Mouse (Mus musculus): ENCODE data around the gene Hdac9.
"Not testable (repeated sequence)": the region's sequence is repeated elsewhere in the genome, so short reads cannot be mapped to it uniquely, and the experiment has no call there.

Gene Hdac9

DNA sequence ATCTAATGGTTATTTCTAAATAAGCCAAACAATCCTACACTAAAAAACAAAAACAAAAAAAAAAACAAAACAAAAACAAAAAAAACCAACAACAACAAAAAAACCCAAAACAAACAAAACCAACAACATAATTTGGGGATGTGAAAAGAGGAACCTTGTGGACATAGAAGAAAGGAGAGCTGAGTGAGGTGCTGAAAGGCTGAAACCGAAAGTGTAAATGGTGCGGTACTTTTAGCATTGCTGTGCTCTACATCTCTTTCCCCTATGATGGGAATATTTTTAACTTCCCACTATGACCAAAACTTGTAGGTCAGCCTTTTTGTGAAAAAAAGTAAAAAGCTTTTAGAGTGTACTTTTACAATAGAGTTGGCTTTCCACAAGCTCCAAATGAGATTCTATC lies 774.2 kb downstream of the Hdac9 start:
- in situ Hi-C loops (cut with MboI, MseI), result loop anchor here (10.0 kb wide), 1 partner anchor 832 kb away; no protein-coding TSS in a partner anchor

DNA sequence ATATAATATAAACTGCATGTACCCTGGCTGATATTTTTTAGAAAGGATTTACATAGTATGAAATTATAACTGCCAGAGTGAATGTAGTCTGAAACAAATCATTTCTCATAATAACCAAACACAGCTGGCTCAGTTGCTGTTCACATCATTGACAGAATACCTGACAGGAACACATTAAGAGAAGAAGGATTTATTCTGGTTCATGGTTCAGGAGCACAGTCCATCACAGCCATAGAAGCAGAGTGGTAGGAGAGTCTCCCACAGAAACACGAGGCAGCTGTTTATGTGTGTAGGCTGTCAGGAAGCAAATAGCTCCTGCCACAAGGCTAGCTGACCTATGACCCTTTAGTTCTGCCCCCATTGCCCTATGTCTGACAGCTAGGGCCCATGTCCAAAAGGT lies 803.6 kb downstream of the Hdac9 start:
- in situ Hi-C loops (cut with MboI, MseI), result no loop called here

DNA sequence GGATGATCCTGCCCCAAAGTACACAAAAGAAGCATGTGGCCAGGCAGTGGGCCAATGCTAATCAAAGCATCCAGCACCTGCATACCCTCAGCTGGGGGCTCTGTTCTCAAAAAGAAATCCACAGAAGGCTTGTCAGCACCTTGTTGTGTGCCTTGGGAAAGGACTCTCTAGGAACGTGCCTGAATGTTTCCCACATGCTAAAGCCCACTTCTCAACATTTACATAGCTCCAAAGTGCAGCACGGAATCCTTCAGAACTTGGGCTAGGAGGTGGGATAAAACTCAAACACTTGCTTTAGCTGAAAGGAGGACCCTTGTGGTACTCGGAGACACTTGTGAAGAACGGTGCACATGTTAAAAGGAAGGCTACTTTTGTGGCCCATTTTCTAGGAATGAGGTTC lies 823.9 kb downstream of the Hdac9 start:
- in situ Hi-C loops (cut with MboI, MseI), result no loop called here

DNA sequence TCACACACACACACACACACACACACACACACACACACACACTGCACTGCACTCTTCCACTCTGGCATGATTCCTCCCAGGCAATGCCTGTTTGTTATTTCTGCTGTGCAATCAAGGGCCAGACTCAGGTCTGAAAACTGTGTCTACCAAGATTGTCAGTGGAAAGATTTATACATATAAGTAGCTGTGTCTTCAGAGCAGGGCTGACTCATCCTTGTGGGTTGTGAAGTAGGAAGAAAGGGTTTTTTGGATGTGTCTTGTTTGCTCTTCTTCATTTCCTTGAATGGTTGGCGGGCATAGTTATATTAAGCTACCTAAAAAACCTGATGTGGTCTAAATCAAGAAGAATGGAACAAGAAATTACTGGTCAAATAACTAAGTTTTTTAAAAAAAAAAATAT lies 825.0 kb downstream of the Hdac9 start:
- in situ Hi-C loops (cut with MboI, MseI), result no loop called here

DNA sequence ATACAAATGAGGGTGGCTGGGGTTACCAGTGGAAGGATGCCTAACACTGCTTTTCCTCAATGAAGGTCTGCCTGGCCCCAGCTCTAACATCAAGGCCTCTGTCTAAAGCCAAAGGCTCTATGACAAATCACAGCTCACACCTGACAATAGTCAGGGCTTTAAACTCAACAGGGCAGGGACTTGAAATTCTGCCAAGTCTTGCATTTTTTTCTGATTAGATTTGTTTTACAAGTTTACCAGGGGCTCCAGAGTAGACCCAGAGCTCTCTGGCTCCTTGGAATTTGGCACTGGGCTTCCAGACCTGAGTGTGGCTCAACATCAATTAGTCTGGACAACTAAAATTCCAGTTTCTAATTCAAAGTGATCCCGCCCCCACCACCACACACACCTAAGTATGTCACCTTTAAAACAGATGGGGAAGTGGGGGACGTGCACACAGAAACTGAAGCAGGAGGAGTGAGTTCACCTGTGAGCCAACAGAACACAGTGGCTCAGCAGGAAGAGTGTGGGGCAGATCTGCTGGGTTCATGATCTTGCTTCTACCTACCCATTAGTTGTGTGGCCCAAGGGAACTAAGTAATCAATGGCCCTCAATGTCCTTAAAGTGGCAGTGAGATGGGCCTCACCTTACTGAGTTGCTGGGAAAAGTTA lies 829.5 kb downstream of the Hdac9 start:
- in situ Hi-C loops (cut with MboI, MseI), result no loop called here

DNA sequence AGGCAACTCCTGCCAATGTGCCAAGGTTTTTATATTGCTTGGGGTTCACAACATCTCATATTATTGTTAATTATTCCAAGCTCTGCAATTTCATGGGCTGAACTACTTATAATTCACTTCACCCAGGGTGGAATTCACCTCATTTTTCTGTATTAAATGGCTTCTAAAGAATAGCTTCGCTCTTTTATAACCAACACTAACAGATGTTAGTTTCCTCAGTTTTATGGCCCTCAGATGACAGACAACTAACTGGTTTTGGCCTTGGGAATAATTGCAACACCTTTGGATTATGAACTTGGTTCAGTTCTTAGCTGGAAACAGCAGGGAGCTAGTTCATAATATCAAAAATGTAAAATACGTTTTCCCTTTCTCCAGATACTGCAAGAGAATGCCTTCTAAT lies 839.9 kb downstream of the Hdac9 start:
- in situ Hi-C loops (cut with MboI, MseI), result no loop called here

DNA sequence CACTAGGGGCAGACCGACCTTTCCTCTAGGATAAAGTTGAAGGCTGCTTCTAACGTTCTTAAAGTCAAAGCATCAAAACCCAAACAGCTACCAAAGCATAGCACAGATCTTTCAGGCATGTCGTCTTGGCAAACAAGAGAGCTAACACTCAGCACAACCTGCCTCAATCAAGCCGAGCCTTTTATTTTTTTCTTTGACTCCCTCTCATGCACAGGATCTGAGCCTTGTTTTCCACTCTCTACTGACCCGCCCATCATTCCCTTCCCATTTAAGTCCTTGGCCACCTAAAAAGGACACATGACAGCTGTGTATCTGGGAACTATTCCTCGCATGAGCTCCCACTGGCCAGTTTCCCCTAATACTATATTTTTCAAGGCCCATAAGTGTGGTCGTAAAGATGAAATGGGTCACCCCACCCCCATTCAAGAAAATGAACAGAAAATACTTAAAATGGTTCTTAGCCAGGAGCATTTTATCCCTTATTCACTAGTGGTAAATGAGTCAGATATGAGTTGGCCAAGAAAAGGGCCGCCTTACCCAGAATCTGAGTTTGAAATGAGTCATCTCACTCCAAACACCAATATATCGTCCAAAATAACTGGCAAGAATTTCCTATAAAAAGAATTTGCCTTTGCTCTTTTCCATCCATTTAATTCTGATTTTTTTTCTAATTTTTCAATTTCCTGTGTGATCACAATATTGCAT lies 840.9 kb downstream of the Hdac9 start:
- in situ Hi-C loops (cut with MboI, MseI), result no loop called here

DNA sequence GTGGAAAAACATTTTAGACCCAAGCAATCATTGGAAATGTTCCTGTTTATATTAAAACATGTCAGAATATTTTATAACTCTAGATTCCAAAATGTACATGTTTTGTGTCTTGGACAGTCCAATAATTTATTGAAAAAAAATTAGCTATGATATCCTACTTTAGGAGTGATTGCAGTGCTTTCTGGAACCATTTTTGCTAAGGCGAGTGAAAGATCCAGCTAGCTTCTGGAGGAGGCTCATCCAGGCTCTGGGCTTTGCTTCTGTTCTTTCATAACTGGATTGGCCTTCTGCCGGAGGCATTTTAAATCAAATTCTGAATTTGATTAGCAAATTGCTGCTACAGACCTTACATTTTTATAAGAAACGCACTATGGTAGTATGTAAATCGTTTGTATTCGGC lies 864.4 kb downstream of the Hdac9 start:
- in situ Hi-C loops (cut with MboI, MseI), result no loop called here

DNA sequence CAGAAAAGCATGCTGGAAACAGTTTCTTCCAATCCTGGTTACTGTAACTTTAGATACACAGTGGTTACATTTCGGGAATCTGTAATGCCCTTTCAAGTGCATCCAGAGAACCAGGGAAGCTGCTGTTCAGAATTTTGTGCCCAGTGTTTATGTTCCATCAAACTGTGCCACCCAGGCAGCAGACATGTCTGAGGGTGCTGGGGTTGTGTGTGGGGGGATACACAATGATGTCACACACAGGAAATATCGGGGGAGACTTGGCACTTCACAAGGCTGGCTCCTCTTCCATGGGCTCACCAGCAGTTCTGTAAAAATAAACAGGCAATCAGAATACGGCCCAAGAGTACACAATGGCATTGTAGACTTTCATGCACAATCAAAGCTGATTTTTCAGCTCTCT lies 864.9 kb downstream of the Hdac9 start:
- in situ Hi-C loops (cut with MboI, MseI), result no loop called here

DNA sequence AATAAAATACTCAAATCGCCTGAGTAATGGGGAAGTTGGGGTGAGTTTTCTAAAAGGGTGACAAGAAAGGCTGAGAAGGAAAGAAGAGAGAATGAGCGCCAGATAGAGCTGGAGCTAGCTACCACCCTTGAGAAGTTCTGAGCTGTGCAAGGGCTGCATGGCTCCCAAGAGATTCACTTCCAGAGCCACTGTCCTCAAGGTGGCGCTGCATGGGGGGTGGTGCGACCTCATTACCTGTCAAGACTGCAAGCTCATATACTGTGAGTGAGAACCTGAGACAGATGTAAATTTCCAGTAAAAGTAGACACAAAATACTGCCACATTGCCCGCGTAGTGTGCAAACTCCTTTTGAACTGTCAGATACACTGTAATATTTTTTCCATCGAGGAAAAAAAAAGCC lies 865.8 kb downstream of the Hdac9 start:
- in situ Hi-C loops (cut with MboI, MseI), result no loop called here

DNA sequence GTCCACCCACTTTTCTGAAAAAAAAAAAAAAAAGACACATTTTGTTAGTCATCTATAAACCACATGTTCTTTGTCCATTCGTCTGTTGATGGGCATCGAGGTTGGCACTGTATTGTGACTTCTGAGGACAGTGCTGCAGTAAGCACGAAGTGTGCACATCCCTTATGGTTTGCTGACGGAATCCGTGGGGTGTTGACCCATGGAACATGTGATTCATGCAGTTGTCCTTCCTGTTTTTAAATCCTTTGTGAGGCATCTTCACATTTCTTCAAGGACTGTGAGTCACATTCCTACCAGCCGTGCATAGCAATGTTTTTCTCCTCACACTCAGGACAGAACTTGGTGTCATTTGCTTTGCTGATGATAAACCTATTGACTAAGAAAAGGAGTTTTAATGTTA lies 875.9 kb downstream of the Hdac9 start:
- in situ Hi-C loops (cut with MboI, MseI), result no loop called here

DNA sequence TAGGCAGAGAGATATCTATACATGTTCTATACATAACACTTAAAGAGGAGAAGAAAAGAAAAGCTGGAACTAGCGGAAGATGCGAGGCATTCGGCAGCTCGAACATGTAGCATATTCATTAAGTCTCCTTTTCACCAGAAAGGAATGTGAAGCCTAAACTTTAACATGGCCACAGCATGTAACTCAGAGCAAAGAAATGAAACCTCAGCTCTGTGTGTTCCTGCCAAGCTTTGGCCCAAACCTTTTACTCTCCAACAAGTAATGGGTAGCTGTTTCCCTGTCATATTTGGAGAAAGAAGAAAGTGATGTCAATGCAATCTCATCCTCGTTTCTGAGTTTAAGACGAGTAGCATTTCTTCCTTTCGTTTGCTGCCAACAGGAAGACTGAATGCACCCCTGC lies 876.8 kb downstream of the Hdac9 start:
- in situ Hi-C loops (cut with MboI, MseI), result no loop called here

DNA sequence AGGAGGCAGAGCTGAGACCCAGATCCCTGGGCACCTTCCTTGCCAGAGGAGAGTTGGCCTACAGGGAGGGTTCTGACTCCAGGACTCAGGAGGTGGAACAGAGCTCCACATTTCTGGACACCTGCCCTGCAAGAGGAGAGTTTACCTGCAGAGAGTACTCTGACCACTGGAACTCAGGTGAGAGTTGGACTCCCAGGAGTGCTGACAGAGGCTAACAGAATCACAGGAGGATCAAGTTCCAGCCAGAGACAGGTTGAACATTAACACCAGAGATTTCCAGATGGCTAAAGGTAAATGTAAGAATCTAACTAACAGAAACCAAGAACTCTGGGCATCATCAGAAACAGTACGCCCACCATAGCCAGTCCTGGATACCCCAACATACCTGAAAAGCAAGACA lies 907.1 kb downstream of the Hdac9 start:
- in situ Hi-C loops (cut with MboI, MseI), result not testable (repeated sequence)
